Mouse (Mus musculus) layer of hippocampus, adult 11-12 months (tissue): ENCODE results near the gene Pip5k1b.

Experiments used
- DNase-seq: peaks from one replicate; pipeline ENCODE4 v3.0.0; 2022; ENCODE audit warnings: low spot score

The Pip5k1b gene

GRCm38 (mm10) chr19:24475281-24475680, 80.4 kb downstream of the Pip5k1b start:
- DNase-seq = no peak

- no peak for DNase-seq
Measured at GRCm38 (mm10) chr19:24472512-24472911, 83.2 kb downstream of the Pip5k1b start.

GRCm38 (mm10) chr19:24471538-24471937, 84.1 kb downstream of the Pip5k1b start:
- DNase-seq = no peak

GRCm38 (mm10) chr19:24469216-24469615, 86.5 kb downstream of the Pip5k1b start:
- no peak for DNase-seq

GRCm38 (mm10) chr19:24468616-24469015, 87.1 kb downstream of the Pip5k1b start:
- DNase-seq = no peak

- DNase-seq = no peak
Measured at GRCm38 (mm10) chr19:24463011-24463410, 92.7 kb downstream of the Pip5k1b start.

GRCm38 (mm10) chr19:24456591-24457231, 99.0 kb downstream of the Pip5k1b start:
- DNase-seq = peak; percentile 81

GRCm38 (mm10) chr19:24455249-24455960, 100.3 kb downstream of the Pip5k1b start:
- no peak for DNase-seq

- DNase-seq = no peak
Measured at GRCm38 (mm10) chr19:24454451-24454850, 101.2 kb downstream of the Pip5k1b start.

- no peak for DNase-seq
Measured at GRCm38 (mm10) chr19:24453379-24453778, 102.3 kb downstream of the Pip5k1b start.

GRCm38 (mm10) chr19:24452441-24452898, 103.2 kb downstream of the Pip5k1b start:
- DNase-seq = no peak

- no peak for DNase-seq
Measured at GRCm38 (mm10) chr19:24451626-24452025, 104.0 kb downstream of the Pip5k1b start.

GRCm38 (mm10) chr19:24450740-24451139, 104.9 kb downstream of the Pip5k1b start:
- no peak for DNase-seq

- DNase-seq = no peak
Measured at GRCm38 (mm10) chr19:24444322-24444721, 111.3 kb downstream of the Pip5k1b start.

GRCm38 (mm10) chr19:24439715-24440114, 116.0 kb downstream of the Pip5k1b start:
- DNase-seq = no peak

- DNase-seq = no peak
Measured at GRCm38 (mm10) chr19:24434291-24434690, 121.4 kb downstream of the Pip5k1b start.

- no peak for DNase-seq
Measured at GRCm38 (mm10) chr19:24432447-24432846, 123.2 kb downstream of the Pip5k1b start.

GRCm38 (mm10) chr19:24431381-24431780, 124.3 kb downstream of the Pip5k1b start:
- no peak for DNase-seq

- DNase-seq = no peak
Measured at GRCm38 (mm10) chr19:24428011-24428410, 127.7 kb downstream of the Pip5k1b start.

- DNase-seq = no peak
Measured at GRCm38 (mm10) chr19:24427258-24427657, 128.4 kb downstream of the Pip5k1b start.

GRCm38 (mm10) chr19:24426759-24427181, 128.9 kb downstream of the Pip5k1b start:
- no peak for DNase-seq

GRCm38 (mm10) chr19:24418030-24418429, 137.6 kb downstream of the Pip5k1b start:
- DNase-seq = no peak

- no peak for DNase-seq
Measured at GRCm38 (mm10) chr19:24417659-24418004, 138.0 kb downstream of the Pip5k1b start.
